Mouse (Mus musculus) intestine, postnatal 0 days (tissue): ENCODE results near the gene Kdm2a. TPM values are rescaled to one million over a fixed set of nuclear protein-coding genes. Genes with fewer than 3 reads are reported as not detected.
A peak's percentile ranks its signal among the peaks of the same experiment; 100 is the strongest.

ENCODE experiments used
- ATAC-seq: fragments of 200-750 bp; cut with Nextera tagmentation; 2 replicates; pipeline ENCODE4 v1.8.0; 2017; ENCODE audit warnings: mild to moderate bottlenecking, moderate TSS enrichment, moderate library complexity
- H3K27ac ChIP-seq: fragments of 300-500 bp; sonication (generic); 2 replicates; pipeline ENCODE4 v1.5.1; 2014; ENCODE audit warnings: mild to moderate bottlenecking, low read depth, low read length, moderate library complexity
- H3K27me3 ChIP-seq: fragments of 300-500 bp; sonication (generic); replicated peaks from 2 replicates; pipeline ENCODE4 v1.6.1; 2014; ENCODE audit warnings: low read length, mixed read lengths; ENCODE audit not compliant: control insufficient read depth, insufficient read depth
- H3K36me3 ChIP-seq: fragments of 300-500 bp; sonication (generic); 2 replicates; pipeline ENCODE4 v1.6.1; 2014; ENCODE audit warnings: mild to moderate bottlenecking, moderate library complexity; ENCODE audit not compliant: control insufficient read depth, insufficient read depth
- H3K4me1 ChIP-seq: fragments of 300-500 bp; sonication (generic); replicated peaks from 2 replicates; pipeline ENCODE4 v1.6.1; 2014; ENCODE audit warnings: antibody characterized with exemption, low read length, mixed read lengths; ENCODE audit not compliant: control insufficient read depth, insufficient read depth
- H3K4me2 ChIP-seq: fragments of 300-500 bp; sonication (generic); replicated peaks from 2 replicates; pipeline ENCODE4 v1.6.1; 2014; ENCODE audit warnings: low read depth, mild to moderate bottlenecking, moderate library complexity
- H3K4me3 ChIP-seq: fragments of 300-500 bp; sonication (generic); 2 replicates; pipeline ENCODE4 v1.5.1; 2014; ENCODE audit warnings: low read depth, low read length
- H3K9ac ChIP-seq: fragments of 300-500 bp; sonication (generic); 2 replicates; pipeline ENCODE4 v1.6.1; 2014; ENCODE audit warnings: mild to moderate bottlenecking, low read depth, low read length
- H3K9me3 ChIP-seq: fragments of 300-500 bp; sonication (generic); 2 replicates; pipeline ENCODE4 v1.6.1; 2016; ENCODE audit warnings: mixed run types; ENCODE audit not compliant: control insufficient read depth
- CTCF ChIP-seq: sonication (generic); IDR thresholded peaks from 2 replicates; pipeline ENCODE4 v1.5.1; 2016; ENCODE audit warnings: low read depth, mild to moderate bottlenecking, control low read depth, antibody characterized with exemption, moderate library complexity
- WGBS: fragments of 180-500 bp; shearing (Covaris S2); extraction: QIAGEN DNeasy Blood & Tissue Kit; methylation state at CpG from one replicate; pipeline ENCODE4 v1.1.7; 2014; 5-methylcytosine and 5-hydroxymethylcytosine counted together
- polyA plus RNA-seq: library from polyadenylated mRNA; unstranded; fragments of >200 nt; fragmentation: Nextera tagmentation; extraction: Ambion mirVana; gene quantifications from 2 replicates; pipeline ENCODE4 v1.2.1, GENCODE M21; 2015

Kdm2a gene
- polyA plus RNA-seq, 1 experiment from 2014 or later, result 21.2 TPM

GRCm38 (mm10) chr19:4319272-4319671, 78.8 kb downstream of the Kdm2a start:
- TF ChIP-seq CTCF, result no peak
- no peak overlapping the region for H3K9ac ChIP-seq
- no peaks in the 10 kb centered on the region for H3K4me1 ChIP-seq
- no peak overlapping the region for H3K4me3 ChIP-seq
- 70% methylated on average over 4 of the region's 4 CpGs for WGBS
- H3K27me3 ChIP-seq, result no peaks in the 10 kb centered on the region
- H3K4me2 ChIP-seq, result no peak overlapping the region
- H3K27ac ChIP-seq, result no peak overlapping the region
- no peak for ATAC-seq
- peaks cover 68% of the 10 kb centered on the region for H3K36me3 ChIP-seq
- no peaks in the 10 kb centered on the region for H3K9me3 ChIP-seq

GRCm38 (mm10) chr19:4317181-4317580, 80.9 kb downstream of the Kdm2a start:
- H3K4me2 ChIP-seq, result no peak overlapping the region
- no peak overlapping the region for H3K27ac ChIP-seq
- no peaks in the 10 kb centered on the region for H3K27me3 ChIP-seq
- ATAC-seq, result no peak
- peaks cover 49% of the 10 kb centered on the region for H3K36me3 ChIP-seq
- H3K4me1 ChIP-seq, result no peaks in the 10 kb centered on the region
- H3K9ac ChIP-seq, result no peak overlapping the region
- H3K4me3 ChIP-seq, result no peak overlapping the region
- H3K9me3 ChIP-seq, result no peaks in the 10 kb centered on the region
- WGBS, result 91% methylated on average over 3 of the region's 3 CpGs
- no peak for TF ChIP-seq CTCF

GRCm38 (mm10) chr19:4315223-4315944, 82.7 kb downstream of the Kdm2a start:
- peaks cover 35% of the 10 kb centered on the region for H3K36me3 ChIP-seq
- H3K27me3 ChIP-seq, result no peaks in the 10 kb centered on the region
- no peak overlapping the region for H3K4me2 ChIP-seq
- 49% methylated on average over 6 of the region's 6 CpGs for WGBS
- H3K27ac ChIP-seq, result 0 out of 2 replicates have a peak overlapping the region, but pooled peaks have one; percentile 15
- TF ChIP-seq CTCF, result no peak
- H3K9ac ChIP-seq, result no peak overlapping the region
- no peak overlapping the region for H3K4me3 ChIP-seq
- ATAC-seq, result peak; percentile 24; the same call in 1 of the 2 replicates
- no peaks in the 10 kb centered on the region for H3K4me1 ChIP-seq
- no peaks in the 10 kb centered on the region for H3K9me3 ChIP-seq

GRCm38 (mm10) chr19:4309776-4310185, 88.3 kb downstream of the Kdm2a start:
- ATAC-seq, result no peak
- H3K4me3 ChIP-seq, result no peak overlapping the region
- peak; percentile 85 for TF ChIP-seq CTCF
- no peak overlapping the region for H3K9ac ChIP-seq
- no peak overlapping the region for H3K4me2 ChIP-seq
- no peaks in the 10 kb centered on the region for H3K36me3 ChIP-seq
- peaks cover 4% of the 10 kb centered on the region for H3K4me1 ChIP-seq
- H3K27me3 ChIP-seq, result no peaks in the 10 kb centered on the region
- no peaks in the 10 kb centered on the region for H3K9me3 ChIP-seq
- no peak overlapping the region for H3K27ac ChIP-seq

- Histone ChIP-seq H3K9ac (no peak overlapping the region), H3K4me1 (peaks cover 9% of the 10 kb centered on the region), H3K4me2 (no peak overlapping the region), H3K27ac (no peak overlapping the region), H3K4me3 (no peak overlapping the region), H3K27me3 (no peaks in the 10 kb centered on the region), H3K9me3 (no peaks in the 10 kb centered on the region), H3K36me3 (no peaks in the 10 kb centered on the region)
- WGBS, result 96% methylated on average over 4 of the region's 4 CpGs
- TF ChIP-seq CTCF, result no peak
- ATAC-seq, result no peak
These were observed 88.8 kb downstream of the Kdm2a start for GRCm38 (mm10) chr19:4309302-4309701.

- TF ChIP-seq CTCF, result peak; percentile 81
- under 1% methylated on average over 34 of the region's 46 CpGs for WGBS
- H3K27ac ChIP-seq, result peak within 1 kb of the TSS; percentile 88
- peak within 1 kb of the TSS; percentile 93 for H3K9ac ChIP-seq
- H3K27me3 ChIP-seq, result no peaks in the 10 kb centered on the region
- peak; percentile 79 for ATAC-seq
- H3K9me3 ChIP-seq, result no peaks in the 10 kb centered on the region
- peaks cover 5% of the 10 kb centered on the region; the same call in 1 of the 2 replicates for H3K36me3 ChIP-seq
- H3K4me3 ChIP-seq, result peak within 1 kb of the TSS; percentile 93
- H3K4me1 ChIP-seq, result peaks cover 16% of the 10 kb centered on the region
- H3K4me2 ChIP-seq, result peak within 1 kb of the TSS; percentile 77
These were observed 91.9 kb downstream of the Kdm2a start, which contains the start of gene Grk2 for GRCm38 (mm10) chr19:4306190-4306577. TSS of gene Grk2 (minus strand) at chr19:4306222.
